8 mouse cellular contexts compared by ENCODE assay signal in the genomic region with DNA sequence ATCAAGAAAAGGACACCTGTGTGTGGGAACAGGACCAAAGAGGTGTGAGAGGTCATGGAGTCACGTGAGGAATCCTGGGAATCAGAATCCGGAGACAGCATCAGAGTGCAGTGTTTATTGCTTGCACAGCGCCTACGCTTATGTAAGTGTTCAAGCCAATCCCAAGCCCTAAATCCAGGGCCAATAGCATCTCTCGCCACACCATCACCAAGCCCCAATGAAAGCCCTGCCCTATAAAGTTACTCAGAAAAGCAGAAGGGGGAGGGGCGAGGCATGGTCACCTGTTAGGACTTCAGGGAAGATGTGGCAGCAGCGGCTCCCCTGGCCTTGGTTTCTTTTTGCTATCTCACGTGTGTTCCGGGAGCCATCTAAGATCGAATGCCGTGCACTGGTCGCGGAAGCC. TPM values are rescaled to one million over a fixed set of nuclear protein-coding genes. Genes with fewer than 3 reads are reported as not detected.
DNase-seq lines count a peak whose midpoint lies in the region; ATAC-seq and TF ChIP-seq lines count a peak whose summit lies in the region.

No protein-coding gene starts in this region.

- no peaks in the 10 kb centered on the region for H3K4me1 ChIP-seq in lung, embryonic 14.5 days (ENCODE audit: insufficient read depth)
- H3K4me1 ChIP-seq in neural tube, embryonic 15.5 days, result peaks cover 4% of the 10 kb centered on the region; the same call in 1 of the 2 replicates

- H3K9me3 ChIP-seq in lung, embryonic 14.5 days (ENCODE audit: low read depth, low read length), result no peaks in the 10 kb centered on the region
- no peaks in the 10 kb centered on the region for H3K9me3 ChIP-seq in neural tube, embryonic 15.5 days (replicated peaks)

- ATAC-seq in lung, embryonic 14.5 days (ENCODE audit: insufficient read depth), result no peak
- ATAC-seq in neural tube, embryonic 15.5 days (ENCODE audit: low FRiP score), result no peak

- peaks cover 2% of the 10 kb centered on the region; the same call in 1 of the 2 replicates for H3K36me3 ChIP-seq in lung, embryonic 14.5 days (ENCODE audit: insufficient read depth)
- no peaks in the 10 kb centered on the region for H3K36me3 ChIP-seq in neural tube, embryonic 15.5 days

- intact Hi-C loops in gastrocnemius, postnatal 14 days (cut with DNase I; ENCODE audit: low total_unique reads), result no loop called here

- peak overlapping the region; percentile 55 for H3K4me2 ChIP-seq in lung, embryonic 14.5 days
- peak overlapping the region; percentile 47 for H3K4me2 ChIP-seq in neural tube, embryonic 15.5 days

- DNase-seq in urinary bladder, postnatal 14 days (ENCODE audit: low spot score), result peak; percentile 61
- no peak for DNase-seq in urinary bladder, postnatal 10 days (ENCODE audit: low spot score)
- peak; percentile 81 for DNase-seq in cerebellum, adult 9-11 months
- peak; percentile 16 for DNase-seq in gastrocnemius, postnatal 14 days
- peak; percentile 43 for DNase-seq in kidney, adult 18-20 months
- DNase-seq in lung, embryonic 14.5 days, result peak; percentile 41
- DNase-seq in testis, postnatal 10 days (ENCODE audit: low spot score), result no peak

- no peaks in the 10 kb centered on the region for H3K27me3 ChIP-seq in lung, embryonic 14.5 days (ENCODE audit: insufficient read depth, low read length)
- H3K27me3 ChIP-seq in neural tube, embryonic 15.5 days (replicated peaks), result no peaks in the 10 kb centered on the region

- no peak for TF ChIP-seq CTCF in lung, embryonic 14.5 days (IDR thresholded peaks at IDR 0.05; ENCODE audit: low read depth)

- peak overlapping the region; percentile 22; the same call in 1 of the 2 replicates for H3K4me3 ChIP-seq in lung, embryonic 14.5 days (ENCODE audit: low read depth, low read length)
- 0 out of 2 replicates have a peak overlapping the region, but pooled peaks have one; percentile 12 for H3K4me3 ChIP-seq in neural tube, embryonic 15.5 days (replicated peaks)

- peak overlapping the region; percentile 11; the same call in 1 of the 2 replicates for H3K9ac ChIP-seq in lung, embryonic 14.5 days
- no peak overlapping the region for H3K9ac ChIP-seq in neural tube, embryonic 15.5 days (replicated peaks)

- 12% methylated on average over 13 of the region's 13 CpGs for WGBS in lung, embryonic 14.5 days
- 15% methylated on average over 13 of the region's 13 CpGs for WGBS in neural tube, embryonic 15.5 days

- H3K27ac ChIP-seq in lung, embryonic 14.5 days (ENCODE audit: low read depth), result no peak overlapping the region
- H3K27ac ChIP-seq in neural tube, embryonic 15.5 days (replicated peaks), result no peak overlapping the region

RNA-seq across cellular contexts. Expression of a gene that starts 14.9 kb away (rescaled TPM):
- 100 to 1,000 TPM; 106 to 113 TPM for total RNA-seq in gastrocnemius, postnatal 14 days (2021)
- 539 and 550 TPM in 2 replicates for polyA plus RNA-seq in lung, embryonic 14.5 days (2014; fragmentation: Nextera tagmentation; extraction: Ambion mirVana)
- polyA plus RNA-seq in neural tube, embryonic 15.5 days (2015; fragmentation: Nextera tagmentation; extraction: Ambion mirVana), result 407 and 418 TPM in 2 replicates

Comparison
In these comparisons a context has a peak if more than half of its experiments do, and no peak if none do; other contexts are left out.
1. DNase-seq: peak in urinary bladder, postnatal 14 days (single experiment), cerebellum, adult 9-11 months (single experiment), gastrocnemius, postnatal 14 days (single experiment), kidney, adult 18-20 months (single experiment) and lung, embryonic 14.5 days (single experiment); none in urinary bladder, postnatal 10 days (single experiment) and testis, postnatal 10 days (single experiment).